Mouse (Mus musculus) thymus, postnatal 36 days (tissue): ENCODE data around the gene Prrc2b.

ENCODE experiments used
- DNase-seq, 2 experiments: peaks; one replicate each; pipeline ENCODE4 v3.0.0; 2022; ENCODE audit warnings: mixed read lengths in 2 of 2

Gene Prrc2b

GRCm38 (mm10) chr2:32162646-32163045, 11.8 kb downstream of the Prrc2b start:
- no peak for DNase-seq

GRCm38 (mm10) chr2:32163057-32163456, 12.2 kb downstream of the Prrc2b start:
- DNase-seq = no peak

- no peak for DNase-seq
Observed at GRCm38 (mm10) chr2:32164503-32164902, 13.6 kb downstream of the Prrc2b start.

- DNase-seq = no peak
Observed at GRCm38 (mm10) chr2:32165040-32165800, 14.3 kb downstream of the Prrc2b start.

- peak; percentile 52 to 68 for DNase-seq
Observed at GRCm38 (mm10) chr2:32166581-32166980, 15.7 kb downstream of the Prrc2b start.

GRCm38 (mm10) chr2:32167034-32167770, 16.3 kb downstream of the Prrc2b start:
- peak; percentile 62 to 74 for DNase-seq

GRCm38 (mm10) chr2:32167819-32168218, 16.9 kb downstream of the Prrc2b start:
- peak; percentile 81 to 93 for DNase-seq

GRCm38 (mm10) chr2:32169292-32169691, 18.4 kb downstream of the Prrc2b start:
- DNase-seq = no peak

GRCm38 (mm10) chr2:32170010-32170409, 19.1 kb downstream of the Prrc2b start:
- DNase-seq = no peak

GRCm38 (mm10) chr2:32171658-32172433, 21.0 kb downstream of the Prrc2b start:
- no peak for DNase-seq

- DNase-seq = no peak
Observed at GRCm38 (mm10) chr2:32174170-32174741, 23.4 kb downstream of the Prrc2b start.

- peak; percentile 51 to 68 for DNase-seq
Observed at GRCm38 (mm10) chr2:32175051-32175466, 24.2 kb downstream of the Prrc2b start.

GRCm38 (mm10) chr2:32175508-32175907, 24.6 kb downstream of the Prrc2b start:
- no peak for DNase-seq

- no peak for DNase-seq
Observed at GRCm38 (mm10) chr2:32176848-32177247, 26.0 kb downstream of the Prrc2b start.

- DNase-seq = no peak
Observed at GRCm38 (mm10) chr2:32177397-32178060, 26.6 kb downstream of the Prrc2b start.

- no peak for DNase-seq
Observed at GRCm38 (mm10) chr2:32179363-32179762, 28.5 kb downstream of the Prrc2b start.

- no peak for DNase-seq
Observed at GRCm38 (mm10) chr2:32180127-32180526, 29.2 kb downstream of the Prrc2b start.

- DNase-seq = peak; percentile 64 to 86
Observed at GRCm38 (mm10) chr2:32181364-32181763, 30.5 kb downstream of the Prrc2b start.

- no peak for DNase-seq
Observed at GRCm38 (mm10) chr2:32182119-32182518, 31.2 kb downstream of the Prrc2b start.

GRCm38 (mm10) chr2:32182676-32183296, 31.9 kb downstream of the Prrc2b start:
- no peak for DNase-seq

GRCm38 (mm10) chr2:32187019-32187551, 36.2 kb downstream of the Prrc2b start:
- DNase-seq = no peak

- DNase-seq = no peak
Observed at GRCm38 (mm10) chr2:32187649-32188048, 36.8 kb downstream of the Prrc2b start.
